Mouse (Mus musculus) G1E (cell line): ENCODE measurements around the gene Taf9b.

ENCODE experiments used
- CTCF ChIP-seq: IDR thresholded peaks from 2 replicates; pipeline ENCODE4 v1.5.1; 2012; ENCODE audit warnings: low read depth, low read length, inconsistent platforms, mixed read lengths
- GATA1 ChIP-seq: IDR thresholded peaks from 2 replicates; pipeline ENCODE4 v1.6.1; 2012; ENCODE audit warnings: borderline replicate concordance, low read length, inconsistent platforms, mixed read lengths
- POLR2AphosphoS5 ChIP-seq: IDR thresholded peaks from 2 replicates; pipeline ENCODE4 v1.6.1; 2012; ENCODE audit warnings: low read depth, low read length, inconsistent platforms; ENCODE audit not compliant: insufficient replicate concordance
- TAL1 ChIP-seq: conservative IDR thresholded peaks from 2 replicates; pipeline ENCODE4 v1.6.1; 2012; ENCODE audit warnings: low read depth, low read length, inconsistent platforms, mixed read lengths

DNA sequence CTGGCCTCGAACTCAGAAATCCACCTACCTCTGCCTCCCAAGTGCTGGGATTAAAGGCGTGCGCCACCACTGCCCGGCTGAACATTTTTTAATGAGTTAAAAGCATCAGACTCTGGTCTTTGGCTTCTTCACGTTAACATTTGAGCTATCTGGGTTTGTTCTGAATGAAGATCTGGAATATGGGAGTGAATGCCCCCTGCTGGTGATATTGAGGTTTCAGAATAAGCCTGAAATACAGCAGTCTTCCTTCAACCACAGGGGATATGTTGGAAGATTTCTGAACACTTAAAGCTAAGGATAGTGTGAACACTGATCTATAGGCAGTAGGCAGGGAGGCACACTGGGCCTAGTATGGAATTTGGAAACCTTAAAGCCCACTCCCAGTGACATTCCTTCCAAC is 22.1 kb downstream of the Taf9b start:
- no peak for TF ChIP-seq CTCF
- TF ChIP-seq GATA1: no peak
- TF ChIP-seq POLR2AphosphoS5: no peak
- TF ChIP-seq TAL1: no peak
